Mouse (Mus musculus) urinary bladder, adult 2 months (tissue): ENCODE results near the gene Gm4141. TPM values are rescaled to one million over a fixed set of nuclear protein-coding genes. Genes with fewer than 3 reads are reported as not detected.
"Not testable (repeated sequence)": the region's sequence is repeated elsewhere in the genome, so short reads cannot be mapped to it uniquely, and the experiment has no call there.

Experiments used
- DNase-seq: peaks from one replicate; pipeline ENCODE4 v3.0.0; 2022; ENCODE audit warnings: low spot score
- polyA plus RNA-seq: library from polyadenylated mRNA; depleted of rRNA; stranded (reverse); fragments of >200 nt; gene quantifications from 2 replicates; pipeline ENCODE4 v1.2.3, GENCODE M21; 2012; rRNA removed

Gm4141 gene
- polyA plus RNA-seq, result not detected in 2 replicates

DNA sequence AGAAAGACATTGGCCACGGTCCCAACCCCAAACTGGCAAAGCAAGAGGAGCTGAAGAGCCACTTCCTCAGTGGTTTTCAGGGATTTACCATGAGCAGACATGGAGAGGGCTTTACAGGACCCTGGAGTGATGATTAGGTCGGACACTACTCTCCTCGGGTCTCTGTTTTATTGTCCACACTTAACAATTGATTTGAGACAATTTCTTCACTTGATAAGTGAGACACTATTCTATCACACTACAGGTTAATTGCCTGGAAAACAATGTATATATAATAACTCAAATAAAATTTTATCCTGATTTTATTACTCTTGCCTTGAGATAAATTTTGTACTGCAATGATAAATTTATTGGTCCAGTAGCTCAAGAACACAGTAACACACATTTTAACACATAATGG lies at the start of gene Gm4141:
Gene Gm4141 (minus strand): TSS at position 101 of the 400 bp plus-strand sequence.
- DNase-seq, result not testable (repeated sequence)

DNA sequence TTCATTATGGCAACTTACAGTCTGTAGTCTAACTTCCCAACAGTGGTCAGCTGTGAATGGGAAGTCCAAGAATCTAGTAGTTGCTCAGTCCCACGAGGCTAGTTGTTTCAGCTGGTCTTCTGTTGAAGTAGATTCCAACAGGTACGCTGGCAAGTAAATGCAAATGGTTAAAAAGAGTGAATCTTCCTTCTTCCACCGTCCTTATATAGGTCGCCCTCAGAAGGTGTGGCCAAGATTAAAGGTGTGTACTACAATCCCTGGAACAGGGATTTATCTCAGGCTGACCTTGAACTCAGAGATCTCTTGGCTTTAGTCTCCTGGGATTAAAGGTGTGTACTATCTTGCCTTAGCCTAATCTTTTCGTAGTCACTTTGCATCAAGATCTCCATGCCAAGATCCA lies 22.9 kb upstream of the Gm4141 start, which contains the start of gene Gm4513:
Gene Gm4513 (minus strand): TSS at position 101 of the 400 bp plus-strand sequence.
- not testable (repeated sequence) for DNase-seq

- DNase-seq, result not testable (repeated sequence)
Measured at GRCm38 (mm10) chr7:20545657-20546056, 30.4 kb downstream of the Gm4141 start, which contains the start of gene Gm5726. TSS of gene Gm5726 (minus strand) at chr7:20545757.

DNA sequence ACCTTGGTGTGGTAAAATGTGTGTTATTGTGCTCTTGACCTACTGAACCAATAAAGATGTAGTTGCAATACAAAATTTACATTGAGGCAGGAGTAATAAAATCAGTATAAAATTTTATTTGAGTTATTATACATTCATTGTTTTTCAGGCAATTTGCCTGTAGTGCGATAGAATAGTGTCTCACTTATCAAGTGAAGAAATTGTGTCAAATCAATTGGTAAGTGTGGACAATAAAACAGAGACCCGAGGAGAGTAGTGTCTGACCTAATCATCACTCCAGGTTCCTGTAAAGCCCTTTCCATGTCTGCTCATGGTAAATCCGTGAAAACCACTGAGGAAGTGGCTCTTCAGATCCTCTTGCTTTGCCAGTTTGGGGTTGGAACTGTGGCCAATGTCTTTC lies 42.5 kb downstream of the Gm4141 start, which contains the start of gene Vmn1r104:
Gene Vmn1r104 (plus strand): TSS at position 301 of the 400 bp plus-strand sequence.
- not testable (repeated sequence) for DNase-seq

Other genes starting within 250 kb of the Gm4141 start
- not detected in 2 replicates for gene Gm4133, start 242.2 kb downstream of the Gm4141 start, polyA plus RNA-seq
- not detected in 2 replicates for gene Gm5728, start 200.8 kb downstream of the Gm4141 start, polyA plus RNA-seq
- not detected in 2 replicates for gene Vmn1r100, start 158.3 kb downstream of the Gm4141 start, polyA plus RNA-seq
- gene Vmn1r101, start 133.6 kb downstream of the Gm4141 start, polyA plus RNA-seq, result not detected in 2 replicates
- not detected in 2 replicates for gene Gm10670, start 101.3 kb downstream of the Gm4141 start, polyA plus RNA-seq
- gene Vmn1r103, start 65.7 kb downstream of the Gm4141 start, polyA plus RNA-seq, result not detected in 2 replicates
- gene Vmn1r104, start 42.4 kb downstream of the Gm4141 start, polyA plus RNA-seq, result not detected in 2 replicates
- not detected in 2 replicates for gene Gm5726, start 30.5 kb downstream of the Gm4141 start, polyA plus RNA-seq
- not detected in 2 replicates for gene Gm4513, start 22.8 kb upstream of the Gm4141 start, polyA plus RNA-seq
- gene Vmn1r107, start 92.7 kb upstream of the Gm4141 start, polyA plus RNA-seq, result not detected in 2 replicates
- gene Vmn1r111, start 127.0 kb upstream of the Gm4141 start, polyA plus RNA-seq, result not detected in 2 replicates
- gene Gm10668, start 154.4 kb upstream of the Gm4141 start, polyA plus RNA-seq, result not detected in 2 replicates
- gene Vmn1r112, start 194.9 kb upstream of the Gm4141 start, polyA plus RNA-seq, result not detected in 2 replicates
- not detected in 2 replicates for gene Vmn1r113, start 211.0 kb upstream of the Gm4141 start, polyA plus RNA-seq
- not detected in 2 replicates for gene Vmn1r114, start 235.9 kb upstream of the Gm4141 start, polyA plus RNA-seq